Mouse (Mus musculus): Measurements from ENCODE around the gene Alyref.
"Not testable (repeated sequence)": the region's sequence is repeated elsewhere in the genome, so short reads cannot be mapped to it uniquely, and the experiment has no call there.

The Alyref gene

DNA sequence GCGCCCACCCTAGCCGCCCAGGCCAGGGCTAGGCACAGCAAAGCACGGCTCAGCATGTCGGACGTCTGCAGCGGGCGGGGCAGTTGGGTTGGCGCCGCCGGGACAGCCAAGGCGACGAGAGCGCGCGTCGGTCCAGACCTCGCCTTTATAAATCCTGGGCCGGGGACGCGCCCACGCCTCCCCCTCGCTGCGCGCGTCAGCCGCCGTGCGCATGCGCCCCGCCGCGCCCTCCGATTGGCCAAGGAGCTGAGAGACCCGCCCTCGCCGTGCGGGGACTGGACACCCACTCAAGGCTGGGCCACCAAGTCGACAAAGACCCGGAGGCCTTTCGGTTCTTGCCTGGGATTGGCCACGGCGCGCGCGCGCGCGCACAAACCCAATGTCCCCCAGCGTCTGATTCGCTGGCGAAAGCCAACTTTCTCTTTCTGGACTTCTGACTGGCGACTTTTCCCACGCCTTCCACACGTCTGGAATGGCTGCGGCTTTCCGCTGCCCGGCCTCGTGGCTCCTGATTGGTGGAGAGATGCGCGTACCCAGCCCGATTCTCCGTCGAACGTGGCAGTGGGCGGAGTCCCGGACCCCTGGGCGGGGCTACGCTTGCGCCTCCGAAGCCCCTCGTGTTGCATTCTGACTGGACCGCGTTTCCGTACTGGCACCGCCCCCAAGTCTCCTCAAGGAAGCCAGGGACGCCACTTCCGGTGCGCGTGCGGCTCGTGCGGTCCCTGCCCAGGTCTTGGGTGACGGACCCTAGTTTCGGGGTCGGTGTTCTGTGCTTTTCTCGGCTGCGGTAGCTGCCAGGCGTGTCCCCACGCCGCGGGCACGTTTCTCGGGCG, 25.2 kb downstream of the Alyref start, which contains the start of gene P4hb:
Gene P4hb, minus strand, starts transcription at position 502 of the 833 bp plus-strand sequence.
- peak; percentile 98 for DNase-seq (ENCODE audit: low read depth)

DNA sequence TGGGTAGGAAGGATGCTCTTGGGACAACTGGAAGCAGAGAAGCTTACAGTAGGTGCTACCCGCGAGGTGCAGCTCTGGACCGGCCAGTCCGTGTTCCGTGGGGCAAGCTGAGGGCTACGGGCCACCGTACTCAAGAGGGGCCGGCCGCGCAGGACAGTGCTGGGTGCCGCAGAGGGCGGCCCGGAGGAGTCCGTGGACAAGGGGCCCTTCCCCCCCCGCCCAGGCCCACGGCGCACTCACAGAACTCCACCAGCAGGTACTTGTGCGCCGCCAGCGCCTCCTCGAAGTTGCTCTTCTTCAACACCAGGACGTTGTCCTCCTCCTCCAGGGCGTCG, 25.8 kb downstream of the Alyref start:
- DNase-seq (ENCODE audit: low read depth), result no peak

DNA sequence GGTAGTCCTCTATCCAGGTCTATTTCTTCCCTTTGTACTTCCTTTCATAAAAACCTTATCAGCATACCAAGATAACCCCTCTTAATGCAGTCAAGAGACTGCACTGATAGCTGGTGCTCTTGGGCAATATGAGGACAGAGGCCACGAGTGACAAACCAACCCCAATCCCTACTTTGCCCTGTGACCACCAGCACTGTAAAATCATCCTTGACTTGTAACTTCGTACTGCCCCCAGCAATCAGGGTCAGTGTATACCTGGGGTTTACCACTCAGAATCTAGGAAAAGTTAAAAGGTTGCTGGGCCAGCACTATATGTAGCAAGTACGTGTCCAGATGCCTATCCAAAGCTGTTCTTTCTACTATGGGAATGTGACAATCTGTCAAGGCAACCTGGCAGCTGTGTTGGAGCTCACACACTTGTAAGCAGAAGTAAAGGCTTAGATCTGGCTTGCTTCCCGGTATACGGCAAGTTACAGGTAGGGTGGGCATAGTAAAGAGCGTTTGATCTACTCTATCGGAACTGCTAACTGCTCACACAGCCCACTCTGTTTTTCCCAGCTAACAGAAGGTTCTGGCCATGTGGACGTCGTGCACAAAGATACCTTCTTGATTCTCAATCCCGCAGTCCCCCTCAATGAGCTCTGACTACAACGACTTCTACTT, 26.3 kb downstream of the Alyref start:
- no peak for DNase-seq (ENCODE audit: low read depth)

DNA sequence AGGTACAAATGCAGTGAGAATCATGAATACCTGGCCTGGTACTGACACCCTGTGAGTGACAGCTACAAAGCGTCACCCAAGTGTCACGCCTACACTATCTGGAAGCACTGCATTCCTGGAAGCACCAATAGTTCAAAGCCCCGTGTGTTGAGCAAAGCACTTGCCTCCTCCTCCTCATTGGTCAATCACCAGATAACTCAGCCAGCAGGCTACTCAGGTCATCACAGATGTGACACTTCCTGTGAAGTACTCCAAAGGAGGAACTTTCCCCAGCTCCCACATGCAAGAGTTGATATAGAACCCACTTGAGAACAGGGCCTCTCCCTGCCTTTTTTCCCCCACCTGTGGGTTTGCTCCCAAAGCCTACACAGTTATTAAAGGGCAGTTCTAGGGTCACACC, 27.0 kb downstream of the Alyref start:
- no peak for DNase-seq (ENCODE audit: low read depth)

DNA sequence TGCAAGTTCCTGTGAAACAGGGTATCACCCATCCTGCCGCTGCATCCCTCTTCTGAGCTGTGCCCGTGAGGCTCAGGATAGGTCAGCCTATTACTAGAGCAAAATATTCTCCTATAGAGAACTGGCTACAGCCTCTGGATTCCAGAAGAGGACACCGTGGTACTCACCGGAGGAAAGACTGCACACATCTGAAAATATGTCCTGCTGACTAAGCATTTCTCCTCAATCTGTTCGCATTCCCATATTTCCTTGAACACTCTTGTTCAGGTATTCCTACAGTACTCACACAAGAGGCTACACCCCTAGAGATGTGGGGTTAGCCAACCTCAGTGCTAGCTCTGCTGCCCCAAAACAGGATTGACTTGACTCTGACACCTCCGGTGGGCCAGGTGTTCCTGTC, 29.8 kb downstream of the Alyref start:
- no peak for DNase-seq (ENCODE audit: low read depth)

DNA sequence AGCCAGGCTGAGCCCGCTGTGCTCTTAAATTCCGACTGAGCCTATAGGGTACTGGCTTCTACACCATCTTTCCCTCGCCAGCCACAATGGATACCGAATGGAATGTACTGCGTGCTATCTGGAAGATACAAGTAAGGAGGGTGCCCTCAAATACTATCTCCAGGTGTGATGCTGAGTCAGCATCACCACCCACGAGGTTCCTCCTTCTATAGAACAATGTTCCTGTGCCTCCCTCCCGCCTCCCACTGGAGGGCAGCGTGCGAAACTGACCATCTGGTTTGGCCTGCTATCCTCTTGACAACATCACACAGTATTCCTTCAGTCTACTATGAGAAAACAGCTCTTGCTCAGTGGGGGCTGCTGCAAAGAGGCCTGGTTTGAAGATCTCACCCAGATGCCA, 33.1 kb downstream of the Alyref start:
- no peak for DNase-seq (ENCODE audit: low read depth)

DNA sequence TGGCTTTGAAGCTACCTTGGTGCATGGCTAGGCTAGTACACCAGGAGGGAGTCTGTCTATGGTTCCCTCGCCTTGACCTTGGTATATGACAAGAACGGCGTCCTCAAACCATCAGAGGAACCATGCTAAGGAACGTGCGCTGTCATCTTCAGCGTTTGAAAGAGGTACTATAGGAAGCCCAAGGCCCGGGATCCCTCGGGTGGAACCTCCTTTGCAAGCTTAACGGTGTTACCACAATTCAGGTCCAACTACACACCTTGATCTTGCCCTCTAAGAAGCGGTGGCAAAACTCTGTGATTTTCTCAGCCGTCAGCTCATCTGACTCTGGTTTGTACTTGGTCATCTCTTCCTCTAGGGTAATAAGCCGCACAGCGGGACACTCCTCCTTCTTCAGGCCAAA, 35.2 kb downstream of the Alyref start:
- DNase-seq (ENCODE audit: low read depth), result no peak

DNA sequence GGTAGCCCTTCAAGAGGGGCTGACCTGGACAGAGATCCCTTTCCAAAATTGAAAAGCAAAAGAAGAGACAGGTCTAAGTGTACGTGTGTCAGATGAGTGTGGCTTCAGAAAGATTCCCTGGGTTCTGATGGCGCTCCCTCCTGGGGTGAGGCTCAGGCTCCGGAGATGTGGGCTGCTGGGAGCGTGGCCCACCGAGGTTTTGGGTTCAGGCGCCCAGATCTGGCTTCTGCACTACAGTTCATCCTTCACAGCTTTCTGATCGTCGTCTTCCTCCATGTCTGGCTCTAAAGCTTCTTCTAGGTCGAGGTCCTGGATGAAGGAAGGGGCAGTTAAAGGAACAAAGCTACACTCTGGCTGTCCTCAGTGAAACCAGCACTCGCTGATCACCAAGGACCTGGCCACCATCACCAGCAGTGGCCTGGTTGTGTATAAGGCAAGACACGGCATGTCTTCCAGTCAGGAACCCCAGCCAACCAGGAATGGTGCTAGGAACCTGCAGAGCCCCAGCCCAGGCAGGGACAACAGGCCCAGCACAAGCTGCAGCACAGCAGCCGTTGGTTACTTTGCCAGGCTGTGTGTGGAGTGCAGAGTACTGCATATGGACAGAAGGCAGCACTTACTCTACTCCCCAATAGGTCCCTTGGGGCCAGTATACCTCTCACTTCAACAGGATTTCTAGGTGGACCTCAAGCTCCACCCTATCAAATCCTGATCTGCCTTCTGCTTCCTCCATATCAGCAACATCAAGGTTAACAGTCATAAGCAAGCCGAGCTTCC, 37.0 kb downstream of the Alyref start:
- DNase-seq (ENCODE audit: low read depth), result no peak

DNA sequence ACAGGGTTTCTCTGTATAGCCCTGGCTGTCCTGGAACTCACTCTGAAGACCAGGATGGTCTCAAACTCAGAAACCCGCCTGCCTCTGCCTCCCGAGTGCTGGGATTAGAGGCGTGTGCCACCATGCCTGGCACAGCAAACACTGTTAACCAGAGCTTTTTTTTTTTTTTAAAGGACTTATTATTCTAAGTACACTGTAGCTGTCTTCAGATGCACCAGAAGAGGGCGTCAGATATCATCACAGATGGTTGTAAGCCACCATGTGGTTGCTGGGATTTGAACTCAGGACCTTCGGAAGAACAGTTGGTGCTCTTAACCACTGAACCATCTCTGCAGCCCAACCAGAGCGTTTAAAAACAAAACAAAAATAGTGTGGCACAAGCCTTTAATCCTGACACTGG, 39.3 kb downstream of the Alyref start:
- not testable (repeated sequence) for DNase-seq (ENCODE audit: low read depth)

DNA sequence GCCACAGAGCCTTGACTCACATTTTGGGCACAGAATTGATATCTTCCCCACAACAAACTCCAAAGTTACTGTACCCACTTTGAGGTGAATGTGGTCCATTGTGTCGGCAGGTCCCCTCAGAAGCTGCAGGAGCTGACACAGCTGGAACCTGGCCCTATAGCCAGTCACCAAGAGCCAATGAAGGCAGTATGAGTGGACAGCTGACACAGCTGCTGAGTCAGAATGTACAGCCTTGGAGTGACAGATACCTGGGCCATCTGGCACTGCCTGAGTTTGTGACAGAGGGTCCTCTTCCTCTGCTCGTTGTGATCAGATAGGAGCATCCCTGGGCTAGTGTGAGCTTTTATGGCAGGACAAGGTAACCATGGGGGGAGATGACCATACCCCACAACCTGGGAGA, 42.9 kb downstream of the Alyref start:
- DNase-seq (ENCODE audit: low read depth), result no peak

DNA sequence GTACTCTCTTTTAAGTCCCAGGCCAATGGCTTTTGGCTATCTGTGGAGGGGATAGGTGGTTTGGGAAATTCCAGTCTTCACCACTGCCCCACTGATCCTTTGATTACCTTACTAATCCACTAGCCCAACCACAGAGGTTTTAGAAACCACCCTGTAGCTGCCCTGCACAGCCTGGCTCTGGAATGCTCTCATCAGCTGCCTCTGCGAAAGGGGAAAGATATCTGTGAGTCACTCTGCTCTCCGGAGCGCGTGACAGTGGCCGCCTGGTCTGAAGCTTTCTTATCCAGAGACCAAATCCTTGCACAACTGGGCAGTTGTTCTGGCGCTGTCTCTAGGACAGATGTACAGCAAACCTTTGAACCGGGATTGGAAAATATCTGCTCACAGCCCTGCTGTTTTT, 43.3 kb downstream of the Alyref start:
- DNase-seq (ENCODE audit: low read depth), result no peak

DNA sequence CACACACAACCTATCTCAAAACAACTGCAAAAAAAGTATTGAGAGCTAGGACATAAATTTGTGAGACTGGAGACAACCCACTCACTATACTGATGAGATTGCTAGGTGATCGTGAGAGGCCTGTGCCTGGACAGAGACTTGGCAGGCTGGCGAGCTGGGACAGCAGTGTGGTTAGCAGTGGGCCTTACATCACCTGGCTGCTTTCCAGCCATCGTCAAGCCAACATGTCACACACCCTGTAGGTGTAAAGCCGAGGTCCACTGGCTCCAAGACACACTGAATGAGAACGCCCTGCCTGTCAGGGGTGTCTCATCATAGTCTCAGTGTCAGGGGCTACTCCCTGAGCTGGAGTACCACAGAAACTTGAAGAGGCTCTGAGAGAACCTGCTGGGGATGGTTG, 45.4 kb downstream of the Alyref start:
- no peak for DNase-seq (ENCODE audit: low read depth)

DNA sequence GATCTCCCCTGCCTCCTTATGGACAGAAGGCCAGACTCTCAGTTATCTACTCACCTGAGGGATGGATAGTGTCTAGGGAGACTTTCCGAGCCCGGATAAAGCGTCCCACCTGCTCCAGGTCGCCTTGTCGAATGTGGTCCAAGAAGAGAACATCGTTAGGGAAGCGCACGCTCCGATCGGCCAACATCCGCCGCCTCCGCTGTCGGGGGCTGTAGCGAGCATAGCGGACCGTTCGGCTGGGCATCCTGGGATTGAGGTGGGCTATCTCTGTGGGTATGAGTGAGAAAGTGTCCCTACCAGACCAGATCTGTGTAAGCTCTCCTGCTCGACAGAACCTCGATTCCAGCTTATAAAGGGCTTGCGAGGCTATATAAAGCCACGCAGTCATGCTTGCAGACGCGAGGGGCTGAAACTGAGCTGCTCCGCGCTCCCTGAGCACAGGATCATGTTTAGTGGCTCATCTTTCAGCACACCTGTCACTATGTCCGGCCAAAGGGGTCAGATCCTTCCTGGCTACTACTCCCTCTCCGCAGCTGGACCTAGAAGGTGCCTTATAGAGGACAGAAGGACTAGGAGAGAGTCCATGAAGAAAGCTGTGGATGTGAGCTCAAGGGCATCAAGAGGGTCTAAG, 47.2 kb downstream of the Alyref start, which contains the start of gene Ppp1r27:
Gene Ppp1r27, minus strand, starts transcription at position 323 of the 631 bp plus-strand sequence.
- DNase-seq (ENCODE audit: low read depth), result no peak

DNA sequence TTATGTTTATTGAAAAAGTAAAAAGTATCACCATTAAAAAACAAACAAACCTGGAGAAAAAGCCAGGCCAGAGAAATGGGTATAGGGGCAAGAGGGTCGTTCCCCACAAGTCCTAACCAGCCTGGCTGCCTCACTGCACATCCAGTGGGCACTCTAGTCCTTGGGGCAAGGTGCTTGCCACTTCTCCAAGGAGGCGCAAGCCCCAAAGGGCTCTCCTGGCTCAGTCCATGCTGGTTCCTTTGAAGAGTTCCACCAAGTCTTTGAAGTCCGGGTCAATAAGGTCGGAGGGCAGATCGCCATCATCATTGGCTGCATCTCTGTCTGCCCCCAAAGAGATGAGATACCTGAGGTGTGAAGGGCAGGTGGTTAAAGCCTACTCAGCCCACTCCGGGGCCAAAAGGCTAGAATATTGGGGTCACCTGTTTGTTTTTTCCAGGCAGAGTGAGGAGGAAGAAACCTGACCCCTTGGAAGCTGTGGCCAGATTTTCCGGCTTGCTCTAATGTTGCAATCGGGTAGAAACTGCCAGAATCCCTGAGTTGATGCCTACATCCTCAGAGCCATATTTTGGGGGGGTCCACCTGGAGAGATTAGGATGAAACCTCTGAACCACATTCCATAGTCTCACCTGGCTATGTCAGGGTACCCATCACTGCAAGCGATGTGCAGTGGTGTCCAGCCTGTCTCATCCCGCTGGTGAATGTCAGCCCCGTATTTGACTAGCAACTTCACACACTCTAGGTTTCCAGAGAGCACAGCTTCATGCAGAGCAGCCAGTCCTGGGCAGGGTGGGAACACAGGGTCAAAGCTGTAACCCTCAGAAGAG, 48.0 kb downstream of the Alyref start:
- DNase-seq (ENCODE audit: low read depth), result no peak

DNA sequence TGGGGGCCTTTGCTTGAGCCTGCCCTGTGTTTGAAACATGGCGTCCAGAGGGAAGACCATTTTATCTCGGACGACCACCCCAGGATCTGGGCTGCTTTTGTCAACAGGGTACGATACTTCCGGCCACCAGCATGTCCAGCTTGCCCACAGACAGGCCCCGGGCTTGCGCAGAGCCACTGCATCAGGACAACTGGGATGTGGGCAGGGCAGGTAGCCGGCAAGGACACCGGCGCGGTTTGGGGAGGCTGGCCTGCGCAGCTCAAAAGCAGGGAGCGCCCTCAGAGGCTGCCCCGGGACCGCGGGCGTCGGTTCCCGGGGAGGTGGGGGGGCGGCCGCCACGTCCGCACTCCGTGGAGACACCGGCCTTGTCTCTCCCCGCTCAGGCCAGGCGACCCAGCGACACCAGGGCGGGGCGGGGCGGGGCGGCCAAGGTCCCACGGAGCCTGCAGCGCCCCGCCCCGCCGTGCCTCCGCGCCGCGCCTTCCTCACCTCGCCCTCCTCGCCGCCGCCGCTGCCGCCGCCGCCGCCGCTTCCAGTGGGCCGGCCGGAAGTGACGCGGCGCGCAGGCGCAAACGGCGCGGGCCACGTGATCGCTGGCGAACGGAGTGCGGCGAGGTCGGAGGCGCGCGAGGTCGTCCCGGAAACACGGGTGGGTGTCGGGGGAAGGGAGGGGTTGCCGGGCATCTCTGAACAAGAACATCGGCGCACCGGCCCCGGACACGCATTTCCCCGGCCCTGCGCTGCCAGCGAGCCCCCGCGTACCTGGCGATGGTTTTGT, 48.8 kb downstream of the Alyref start, which contains the start of gene Mcrip1:
Gene Mcrip1, minus strand, starts transcription at position 560 of the 778 bp plus-strand sequence.
- peak; percentile 95 for DNase-seq (ENCODE audit: low read depth)

DNA sequence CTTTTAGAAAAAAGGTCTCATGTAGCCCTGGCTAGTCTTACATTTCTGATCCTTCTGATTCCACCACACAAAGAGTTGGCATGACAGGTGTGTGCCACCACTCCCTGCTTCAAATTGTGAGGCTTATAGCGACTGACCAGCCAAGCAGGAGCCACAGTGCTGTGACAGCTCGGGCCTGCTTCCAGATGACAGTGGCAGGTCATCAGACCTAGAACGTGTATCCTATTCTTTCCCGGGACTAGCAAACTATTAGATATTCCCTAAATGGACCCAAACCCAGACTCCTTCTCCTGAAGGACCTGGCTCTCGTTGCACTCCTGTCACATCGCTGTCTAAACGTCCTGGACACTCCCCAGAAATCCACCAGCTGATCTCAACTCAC, 49.4 kb downstream of the Alyref start:
- no peak for DNase-seq (ENCODE audit: low read depth)

DNA sequence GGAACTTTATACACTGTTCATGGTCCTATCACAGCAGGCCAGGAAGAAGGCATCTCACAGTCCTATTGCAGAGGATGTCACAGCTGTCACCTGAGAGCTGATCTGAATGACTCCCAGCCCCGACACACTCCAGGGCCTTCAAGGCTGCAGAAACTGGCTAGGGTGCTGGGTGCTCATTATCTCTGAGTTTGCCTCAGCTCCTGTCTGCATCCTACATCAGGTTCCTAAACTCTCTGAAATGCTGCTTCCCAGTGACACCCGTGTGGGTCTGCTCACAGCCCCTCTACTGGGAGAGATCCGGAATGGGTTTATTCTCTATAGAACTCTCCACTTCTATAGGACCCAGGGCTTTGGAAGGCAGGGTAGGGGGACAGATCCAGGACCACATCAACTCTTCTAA, 50.0 kb downstream of the Alyref start:
- no peak for DNase-seq (ENCODE audit: low read depth)

DNA sequence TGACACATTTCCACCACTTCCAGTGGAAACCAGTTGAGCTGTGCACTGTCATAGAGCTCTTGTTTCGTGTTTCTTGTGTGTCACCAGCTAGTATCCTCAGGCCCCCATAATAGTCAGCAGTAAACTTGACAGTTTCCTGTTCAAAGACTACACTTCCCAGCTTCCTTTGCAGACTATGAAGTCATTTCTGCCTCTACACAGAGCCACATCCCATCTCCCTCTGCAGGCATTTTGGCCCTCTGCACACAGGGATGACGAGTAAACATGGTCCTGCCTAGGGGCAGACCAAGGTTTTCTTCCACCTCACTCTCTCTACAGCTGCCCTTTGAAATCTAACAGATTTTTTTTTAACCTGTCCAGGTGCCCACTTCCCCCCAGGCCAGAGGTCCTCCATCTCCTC, 50.7 kb downstream of the Alyref start:
- DNase-seq (ENCODE audit: low read depth), result peak; percentile 49

DNA sequence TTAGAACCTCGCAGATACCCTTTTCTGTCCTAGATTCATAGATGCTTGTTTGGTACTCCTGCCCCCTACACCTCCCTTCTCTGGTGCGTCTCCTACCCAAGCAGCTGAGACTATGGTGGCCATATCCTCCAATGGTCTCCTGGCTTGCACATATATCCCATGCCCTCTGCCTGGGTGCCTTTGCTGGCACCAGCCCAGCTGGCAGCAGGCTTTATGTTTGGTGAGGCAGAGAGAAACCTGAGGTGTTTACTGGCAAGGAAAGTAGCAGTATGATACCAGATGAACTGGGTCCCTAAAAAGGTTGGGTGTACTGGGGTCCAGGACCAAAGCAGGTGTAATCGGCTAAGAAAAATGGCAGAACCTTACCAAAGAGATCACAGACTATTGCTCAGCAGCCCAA, 52.2 kb downstream of the Alyref start:
- DNase-seq (ENCODE audit: low read depth), result no peak

DNA sequence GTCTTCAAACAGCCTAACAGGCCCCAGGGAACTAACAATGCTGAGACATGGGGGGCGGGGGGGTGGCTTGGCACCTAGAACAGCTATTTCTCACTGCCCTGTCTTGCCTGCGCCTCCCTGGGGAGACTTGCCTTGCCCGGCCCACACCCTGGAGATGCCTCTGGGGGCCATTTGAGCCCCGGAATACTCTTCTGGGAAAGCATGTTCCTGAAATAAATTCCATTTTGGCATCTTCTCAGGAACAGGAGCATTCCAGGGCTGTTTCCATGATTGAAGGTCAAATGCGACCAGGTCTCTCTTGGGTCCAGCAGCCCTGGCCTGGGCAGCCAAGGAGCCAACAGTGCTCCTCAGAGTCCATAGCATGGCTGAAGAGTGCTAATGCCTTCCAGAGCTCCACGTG, 55.8 kb downstream of the Alyref start:
- no peak for DNase-seq (ENCODE audit: low read depth)

Data from induced T-regulatory cell, adult 2 months (primary cell).